In the genomic region with DNA sequence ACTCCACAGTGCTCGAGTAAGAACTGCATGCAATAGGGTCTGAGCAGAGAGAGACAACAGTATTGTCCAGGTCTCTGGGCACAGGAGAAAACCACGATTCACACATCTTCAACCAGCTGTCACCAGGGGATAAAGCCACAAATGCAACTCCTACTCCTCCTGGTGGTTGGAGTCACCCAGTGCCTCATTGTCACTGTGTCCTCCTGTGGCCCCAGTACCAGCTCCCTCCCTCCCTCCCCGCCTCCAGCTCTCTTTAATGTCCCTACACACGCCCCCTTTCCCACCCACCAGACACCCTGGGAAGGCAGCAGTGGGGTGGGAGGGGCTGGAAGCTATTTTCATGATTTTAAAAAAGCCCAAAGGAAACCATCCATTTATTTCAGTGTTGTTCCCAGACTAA, we compare ENCODE assay signal across 15 mouse cellular contexts. TPM values are rescaled to one million over a fixed set of nuclear protein-coding genes. Genes with fewer than 3 reads are reported as not detected.
DNase-seq lines count a peak whose midpoint lies in the region; TF ChIP-seq lines count a peak whose summit lies in the region.
"Had no signal": no experiment of that assay in that cellular context is flagged by ENCODE, and none has a peak within 500 bp of the region (broad histone marks: within the 10 kb centered on the region; RNA-seq: fewer than 3 reads in every experiment).

No protein-coding gene starts in this region.

- no peak overlapping the region; the same call in 1 of the 2 replicates for H3K27ac ChIP-seq in gastrocnemius, adult 2 months
- no peak overlapping the region for H3K27ac ChIP-seq in left cerebral cortex, adult 2 months
- no peak overlapping the region for H3K27ac ChIP-seq in CH12.LX (ENCODE audit: insufficient read depth, low read depth)
- H3K27ac ChIP-seq: limb, embryonic 12.5 days had no signal

- H3K36me3 ChIP-seq in CH12.LX (replicated peaks in 1 of 2; ENCODE audit: control insufficient read depth in 1 of 2, insufficient read depth in 1 of 2, low read length in 1 of 2), result no peaks in the 10 kb centered on the region
- H3K36me3 ChIP-seq: forebrain, embryonic 10.5 days; limb, embryonic 12.5 days had no signal

- no peaks in the 10 kb centered on the region for H3K27me3 ChIP-seq in CH12.LX (replicated peaks)

- TF ChIP-seq POLR2A in CH12.LX (IDR thresholded peaks at IDR 0.05; ENCODE audit: low read depth, low read length), result no peak
- no peak for TF ChIP-seq POLR2A in brain, embryonic 14.5 days (IDR thresholded peaks at IDR 0.05; ENCODE audit: borderline replicate concordance, extremely low read depth, insufficient read depth, insufficient read length, poor library complexity, severe bottlenecking)

- H3K79me2 ChIP-seq in CH12.LX (replicated peaks; ENCODE audit: control insufficient read depth, extremely low read depth, insufficient read depth, poor library complexity, severe bottlenecking), result no peaks in the 10 kb centered on the region

- DNase-seq in gastrocnemius, adult 2 months, result no peak
- no peak for DNase-seq in gastrocnemius, postnatal 36 days
- no peak for DNase-seq in left cerebral cortex, adult 2 months (ENCODE audit: extremely low spot score in 1 of 2, low spot score in 2 of 2)
- DNase-seq in left cerebral cortex, postnatal 4 days, result no peak
- no peak for DNase-seq in CH12.LX (ENCODE audit: extremely low read depth)
- DNase-seq in brain, embryonic 14.5 days (ENCODE audit: low read depth), result peak; percentile 19
- DNase-seq in urinary bladder, postnatal 25 days (ENCODE audit: low spot score), result no peak
- DNase-seq in adrenal gland, adult 8-10 months, result no peak
- DNase-seq: adrenal gland, postnatal 14 days; heart, postnatal 4 days; kidney, adult 18-20 months; right cerebral cortex, postnatal 4 days; thymus, postnatal 14 days had no signal

- dilution Hi-C loops in CH12.LX (cut with MboI; ENCODE audit: extremely low pct_ligation_motif_present, extremely low pct_unique_long_range_greater_than_20kb, low sequenced_read_pairs), result no loop called here

- no peak overlapping the region for H3K4me3 ChIP-seq in gastrocnemius, adult 2 months
- no peak overlapping the region for H3K4me3 ChIP-seq in left cerebral cortex, adult 2 months
- H3K4me3 ChIP-seq in CH12.LX (replicated peaks in 1 of 3; ENCODE audit: low read depth in 2 of 3, low read length in 2 of 3, poor library complexity in 1 of 3), result no peak overlapping the region
- H3K4me3 ChIP-seq: forebrain, embryonic 10.5 days; limb, embryonic 12.5 days had no signal

- intact Hi-C loops in gastrocnemius, adult 2 months (cut with DNase I), result no loop called here
- intact Hi-C loops in gastrocnemius, postnatal 36 days (cut with DNase I), result no loop called here
- intact Hi-C loops in left cerebral cortex, adult 2 months (cut with DNase I), result no loop called here
- intact Hi-C loops in left cerebral cortex, postnatal 4 days (cut with DNase I), result no loop called here

- H3K9ac ChIP-seq in CH12.LX (ENCODE audit: insufficient read depth, low read depth), result no peak overlapping the region
- H3K9ac ChIP-seq: limb, embryonic 12.5 days had no signal

- TF ChIP-seq CTCF in gastrocnemius, adult 2 months (IDR thresholded peaks at IDR 0.05), result peak; percentile 12; the same call in 1 of the 2 replicates
- TF ChIP-seq CTCF in left cerebral cortex, adult 2 months (IDR thresholded peaks at IDR 0.05), result peak; percentile 43
- peak in 1 of 2 experiments; percentile 51; a peak in 2 of 4 replicates for TF ChIP-seq CTCF in CH12.LX (conservative IDR thresholded peaks at IDR 0.05 in 1 of 2, IDR thresholded peaks at IDR 0.05 in 1 of 2; ENCODE audit: low read depth in 2 of 2, low read length in 2 of 2)
- TF ChIP-seq CTCF in brain, embryonic 14.5 days (IDR thresholded peaks at IDR 0.05; ENCODE audit: borderline replicate concordance, extremely low read depth, insufficient read depth, insufficient read length), result peak; percentile 24; the same call in 1 of the 2 replicates

- H3K9me3 ChIP-seq in CH12.LX (replicated peaks; ENCODE audit: low read length), result no peaks in the 10 kb centered on the region
- H3K9me3 ChIP-seq: limb, embryonic 12.5 days had no signal

- TF ChIP-seq RAD21 in CH12.LX (IDR thresholded peaks at IDR 0.05; ENCODE audit: low read depth, low read length), result peak; percentile 33

- in situ Hi-C loops in CH12.LX (cut with MboI; ENCODE audit: low pct_ligation_motif_present, low pct_unique_long_range_greater_than_20kb, low sequenced_read_pairs), result no loop called here

- TF ChIP-seq EP300 in CH12.LX (IDR thresholded peaks at IDR 0.05; ENCODE audit: low read length), result no peak

- H3K4me1 ChIP-seq in CH12.LX (ENCODE audit: control insufficient read depth in 1 of 2, insufficient read depth in 2 of 2), result no peaks in the 10 kb centered on the region

- no peak overlapping the region for H3K4me2 ChIP-seq in CH12.LX (ENCODE audit: insufficient read depth, low read depth, poor library complexity, severe bottlenecking)
- H3K4me2 ChIP-seq: limb, embryonic 12.5 days had no signal

TF ChIP-seq in CH12.LX, 34 proteins besides CTCF, POLR2A, EP300 and RAD21:
- TF ChIP-seq RCOR1 (conservative IDR thresholded peaks at IDR 0.05; ENCODE audit: low read depth, low read length) (no peak), SMC3 (IDR thresholded peaks at IDR 0.05; ENCODE audit: low read depth, low read length) (peak; percentile 20; the same call in 1 of the 2 replicates)
TF ChIP-seq in CH12.LX: peak in this region for 1.

RNA-seq across cellular contexts. Expression of a gene that starts 41.0 kb away (rescaled TPM):
- total RNA-seq in gastrocnemius, adult 2 months (2021), result 1 to 10 TPM; 3.5 to 8.1 TPM
- 1 to 10 TPM; 4.0 to 7.6 TPM for total RNA-seq in gastrocnemius, postnatal 36 days (2021)
- 10 to 100 TPM; 11.4 to 11.5 TPM for total RNA-seq in left cerebral cortex, adult 2 months (2021)
- total RNA-seq in left cerebral cortex, postnatal 4 days (2021), result 10 to 100 TPM in 1 of 2 experiments, 1 to 10 TPM in 1; 9.9 to 10.9 TPM
- total RNA-seq in CH12.LX (2012; rRNA removed) (not detected in 2 replicates), CH12.LX (2014; rRNA removed) (not detected in 2 replicates)
- 0.03 TPM in 1 of 2 replicates, not detected in the other for polyA plus RNA-seq in CH12.LX (2012; ENCODE audit: insufficient read length, low read depth)
- polyA plus RNA-seq in brain, embryonic 14.5 days (2012; rRNA removed), result 3.0 and 8.2 TPM in 2 replicates
- 100 to 1,000 TPM in 1 of 4 experiments, 10 to 100 TPM in 3; 90.0 to 142 (median 93.2) TPM for total RNA-seq in adrenal gland, adult 8-10 months (2022)

Comparison
In these comparisons a context has a peak if more than half of its experiments do, and no peak if none do; other contexts are left out.
1. RNA of a gene that starts 41.0 kb away (total RNA-seq): 90.0 to 142 TPM in adrenal gland, adult 8-10 months; 11.4 to 11.5 TPM in left cerebral cortex, adult 2 months, 9.9 to 10.9 TPM in left cerebral cortex, postnatal 4 days, 3.5 to 8.1 TPM in gastrocnemius, adult 2 months, 4.0 to 7.6 TPM in gastrocnemius, postnatal 36 days and not detected in CH12.LX; every median in the first group is over 4 times any median in the second.